Mouse (Mus musculus): ENCODE results near the gene Mnt. TPM values are rescaled to one million over a fixed set of nuclear protein-coding genes. Genes with fewer than 3 reads are reported as not detected.

Gene Mnt
- polyA plus RNA-seq, 1 experiment = 15.4 TPM

- H3K36me3 ChIP-seq (ENCODE audit: control insufficient read depth, insufficient read depth, low read length, poor library complexity, severe bottlenecking) = peaks cover 30% of the 10 kb centered on the region
- H3K4me1 ChIP-seq (ENCODE audit: control insufficient read depth, insufficient read depth, low read length) = peaks cover 2% of the 10 kb centered on the region
- H3K27ac ChIP-seq (ENCODE audit: insufficient read depth, low read length) = no peak overlapping the region
- TF ChIP-seq POLR2A (IDR thresholded peaks at IDR 0.05; ENCODE audit: insufficient read depth, low read length) (no peak), CTCF (IDR thresholded peaks at IDR 0.05; ENCODE audit: low read depth, low read length) (no peak), EP300 (IDR thresholded peaks at IDR 0.05; ENCODE audit: insufficient read depth, low read depth, low read length) (no peak)
- H3K27me3 ChIP-seq (ENCODE audit: control insufficient read depth, insufficient read depth, low read length, poor library complexity, severe bottlenecking) = no peaks in the 10 kb centered on the region
- no peak overlapping the region for H3K9ac ChIP-seq (ENCODE audit: low read depth, poor library complexity, severe bottlenecking)
- H3K4me3 ChIP-seq (ENCODE audit: low read depth, low read length) = no peak overlapping the region
- no peaks in the 10 kb centered on the region for H3K9me3 ChIP-seq (replicated peaks; ENCODE audit: control insufficient read depth, insufficient read depth, low read length, poor library complexity, severe bottlenecking)
These were observed 9.3 kb upstream of the Mnt start for GRCm38 (mm10) chr11:74821463-74821862.

- TF ChIP-seq POLR2A (IDR thresholded peaks at IDR 0.05; ENCODE audit: insufficient read depth, low read length) (no peak), EP300 (IDR thresholded peaks at IDR 0.05; ENCODE audit: insufficient read depth, low read depth, low read length) (no peak), CTCF (IDR thresholded peaks at IDR 0.05; ENCODE audit: low read depth, low read length) (no peak)
- no peak overlapping the region for H3K9ac ChIP-seq (ENCODE audit: low read depth, poor library complexity, severe bottlenecking)
- peaks cover 4% of the 10 kb centered on the region for H3K4me1 ChIP-seq (ENCODE audit: control insufficient read depth, insufficient read depth, low read length)
- H3K36me3 ChIP-seq (ENCODE audit: control insufficient read depth, insufficient read depth, low read length, poor library complexity, severe bottlenecking) = peaks cover 16% of the 10 kb centered on the region
- no peak overlapping the region for H3K27ac ChIP-seq (ENCODE audit: insufficient read depth, low read length)
- H3K9me3 ChIP-seq (replicated peaks; ENCODE audit: control insufficient read depth, insufficient read depth, low read length, poor library complexity, severe bottlenecking) = no peaks in the 10 kb centered on the region
- no peaks in the 10 kb centered on the region for H3K27me3 ChIP-seq (ENCODE audit: control insufficient read depth, insufficient read depth, low read length, poor library complexity, severe bottlenecking)
- no peak overlapping the region for H3K4me3 ChIP-seq (ENCODE audit: low read depth, low read length)
These were observed 7.8 kb upstream of the Mnt start for GRCm38 (mm10) chr11:74822746-74823440.

- peak overlapping the region; percentile 13 for H3K27ac ChIP-seq (ENCODE audit: insufficient read depth, low read length)
- no peak for TF ChIP-seq CTCF (IDR thresholded peaks at IDR 0.05; ENCODE audit: low read depth, low read length)
- no peak for TF ChIP-seq POLR2A (IDR thresholded peaks at IDR 0.05; ENCODE audit: insufficient read depth, low read length)
- no peak for TF ChIP-seq EP300 (IDR thresholded peaks at IDR 0.05; ENCODE audit: insufficient read depth, low read depth, low read length)
These were observed 4.6 kb upstream of the Mnt start for GRCm38 (mm10) chr11:74826151-74826550.

GRCm38 (mm10) chr11:74826702-74827101, 4.0 kb upstream of the Mnt start:
- Histone ChIP-seq H3K4me1 (ENCODE audit: control insufficient read depth, insufficient read depth, low read length) (peaks cover 4% of the 10 kb centered on the region), H3K36me3 (ENCODE audit: control insufficient read depth, insufficient read depth, low read length, poor library complexity, severe bottlenecking) (peaks cover 5% of the 10 kb centered on the region), H3K27me3 (ENCODE audit: control insufficient read depth, insufficient read depth, low read length, poor library complexity, severe bottlenecking) (no peaks in the 10 kb centered on the region), H3K9ac (ENCODE audit: low read depth, poor library complexity, severe bottlenecking) (no peak overlapping the region), H3K27ac (ENCODE audit: insufficient read depth, low read length) (no peak overlapping the region), H3K9me3 (replicated peaks; ENCODE audit: control insufficient read depth, insufficient read depth, low read length, poor library complexity, severe bottlenecking) (no peaks in the 10 kb centered on the region), H3K4me3 (ENCODE audit: low read depth, low read length) (no peak overlapping the region)
- TF ChIP-seq EP300 (IDR thresholded peaks at IDR 0.05; ENCODE audit: insufficient read depth, low read depth, low read length) (no peak), CTCF (IDR thresholded peaks at IDR 0.05; ENCODE audit: low read depth, low read length) (no peak), POLR2A (IDR thresholded peaks at IDR 0.05; ENCODE audit: insufficient read depth, low read length) (no peak)

More at GRCm38 (mm10) chr11:74826151-74826550, 4.6 kb upstream of the Mnt start:
- H3K36me3 ChIP-seq (ENCODE audit: control insufficient read depth, insufficient read depth, low read length, poor library complexity, severe bottlenecking) = peaks cover 5% of the 10 kb centered on the region
- H3K27me3 ChIP-seq (ENCODE audit: control insufficient read depth, insufficient read depth, low read length, poor library complexity, severe bottlenecking) = no peaks in the 10 kb centered on the region
- H3K9ac ChIP-seq (ENCODE audit: low read depth, poor library complexity, severe bottlenecking) = no peak overlapping the region
- H3K4me3 ChIP-seq (ENCODE audit: low read depth, low read length) = no peak overlapping the region
- no peaks in the 10 kb centered on the region for H3K9me3 ChIP-seq (replicated peaks; ENCODE audit: control insufficient read depth, insufficient read depth, low read length, poor library complexity, severe bottlenecking)
- H3K4me1 ChIP-seq (ENCODE audit: control insufficient read depth, insufficient read depth, low read length) = peaks cover 4% of the 10 kb centered on the region

- Histone ChIP-seq H3K4me3 (ENCODE audit: low read depth, low read length) (no peak overlapping the region), H3K4me1 (ENCODE audit: control insufficient read depth, insufficient read depth, low read length) (peaks cover 4% of the 10 kb centered on the region), H3K9me3 (replicated peaks; ENCODE audit: control insufficient read depth, insufficient read depth, low read length, poor library complexity, severe bottlenecking) (no peaks in the 10 kb centered on the region), H3K27me3 (ENCODE audit: control insufficient read depth, insufficient read depth, low read length, poor library complexity, severe bottlenecking) (no peaks in the 10 kb centered on the region), H3K27ac (ENCODE audit: insufficient read depth, low read length) (no peak overlapping the region), H3K9ac (ENCODE audit: low read depth, poor library complexity, severe bottlenecking) (no peak overlapping the region), H3K36me3 (ENCODE audit: control insufficient read depth, insufficient read depth, low read length, poor library complexity, severe bottlenecking) (peaks cover 5% of the 10 kb centered on the region)
- TF ChIP-seq EP300 (IDR thresholded peaks at IDR 0.05; ENCODE audit: insufficient read depth, low read depth, low read length) = no peak
- no peak for TF ChIP-seq POLR2A (IDR thresholded peaks at IDR 0.05; ENCODE audit: insufficient read depth, low read length)
- no peak for TF ChIP-seq CTCF (IDR thresholded peaks at IDR 0.05; ENCODE audit: low read depth, low read length)
These were observed 2.8 kb upstream of the Mnt start for GRCm38 (mm10) chr11:74827791-74828403.

- no peak overlapping the region for H3K9ac ChIP-seq (ENCODE audit: low read depth, poor library complexity, severe bottlenecking)
- H3K9me3 ChIP-seq (replicated peaks; ENCODE audit: control insufficient read depth, insufficient read depth, low read length, poor library complexity, severe bottlenecking) = no peaks in the 10 kb centered on the region
- H3K27ac ChIP-seq (ENCODE audit: insufficient read depth, low read length) = no peak overlapping the region
- peaks cover 4% of the 10 kb centered on the region for H3K4me1 ChIP-seq (ENCODE audit: control insufficient read depth, insufficient read depth, low read length)
- peaks cover 4% of the 10 kb centered on the region for H3K36me3 ChIP-seq (ENCODE audit: control insufficient read depth, insufficient read depth, low read length, poor library complexity, severe bottlenecking)
- no peak for TF ChIP-seq CTCF (IDR thresholded peaks at IDR 0.05; ENCODE audit: low read depth, low read length)
- no peak for TF ChIP-seq EP300 (IDR thresholded peaks at IDR 0.05; ENCODE audit: insufficient read depth, low read depth, low read length)
- no peak for TF ChIP-seq POLR2A (IDR thresholded peaks at IDR 0.05; ENCODE audit: insufficient read depth, low read length)
- no peak overlapping the region for H3K4me3 ChIP-seq (ENCODE audit: low read depth, low read length)
- H3K27me3 ChIP-seq (ENCODE audit: control insufficient read depth, insufficient read depth, low read length, poor library complexity, severe bottlenecking) = no peaks in the 10 kb centered on the region
These were observed 2.3 kb upstream of the Mnt start for GRCm38 (mm10) chr11:74828404-74828931.
